Mouse (Mus musculus): ENCODE results near the gene Zc3hav1l.

GRCm38 (mm10) chr6:38256793-38257192 is 42.3 kb downstream of the Zc3hav1l start:
- TF ChIP-seq CTCF (IDR thresholded peaks at IDR 0.05; ENCODE audit: control insufficient read depth, insufficient read depth, insufficient replicate concordance, low read depth, low read length), result no peak
- TF ChIP-seq POLR2A (IDR thresholded peaks at IDR 0.05; ENCODE audit: control insufficient read depth, low read depth, low read length), result no peak

Data from testis, adult 2 months (tissue).